Mouse (Mus musculus): ENCODE data around the gene Nfkbiz.

The Nfkbiz gene

GRCm38 (mm10) chr16:55832040-55832439 is 6.7 kb downstream of the Nfkbiz start:
- 95% methylated on average over 6 of the region's 6 CpGs for WGBS

DNA sequence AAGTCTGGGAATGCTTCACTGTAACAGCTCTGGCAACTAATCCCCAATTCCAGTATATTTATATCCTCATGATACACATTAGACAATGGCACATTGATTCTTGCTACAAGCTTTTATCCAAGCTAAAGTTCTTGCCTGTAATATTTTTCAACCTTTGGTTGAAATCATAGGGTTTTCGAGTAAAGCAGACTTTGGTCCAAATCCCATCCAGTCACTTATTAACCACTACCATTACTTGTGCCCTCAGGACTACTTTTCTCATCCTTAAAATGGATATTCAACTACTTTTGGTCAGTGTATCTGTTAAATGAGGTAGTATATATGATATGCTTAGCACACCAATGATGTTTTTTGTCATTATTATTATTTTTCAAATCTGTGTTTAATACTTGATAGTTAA is 7.2 kb downstream of the Nfkbiz start:
- WGBS: 93% methylated on average over 1 of the region's 1 CpGs

DNA sequence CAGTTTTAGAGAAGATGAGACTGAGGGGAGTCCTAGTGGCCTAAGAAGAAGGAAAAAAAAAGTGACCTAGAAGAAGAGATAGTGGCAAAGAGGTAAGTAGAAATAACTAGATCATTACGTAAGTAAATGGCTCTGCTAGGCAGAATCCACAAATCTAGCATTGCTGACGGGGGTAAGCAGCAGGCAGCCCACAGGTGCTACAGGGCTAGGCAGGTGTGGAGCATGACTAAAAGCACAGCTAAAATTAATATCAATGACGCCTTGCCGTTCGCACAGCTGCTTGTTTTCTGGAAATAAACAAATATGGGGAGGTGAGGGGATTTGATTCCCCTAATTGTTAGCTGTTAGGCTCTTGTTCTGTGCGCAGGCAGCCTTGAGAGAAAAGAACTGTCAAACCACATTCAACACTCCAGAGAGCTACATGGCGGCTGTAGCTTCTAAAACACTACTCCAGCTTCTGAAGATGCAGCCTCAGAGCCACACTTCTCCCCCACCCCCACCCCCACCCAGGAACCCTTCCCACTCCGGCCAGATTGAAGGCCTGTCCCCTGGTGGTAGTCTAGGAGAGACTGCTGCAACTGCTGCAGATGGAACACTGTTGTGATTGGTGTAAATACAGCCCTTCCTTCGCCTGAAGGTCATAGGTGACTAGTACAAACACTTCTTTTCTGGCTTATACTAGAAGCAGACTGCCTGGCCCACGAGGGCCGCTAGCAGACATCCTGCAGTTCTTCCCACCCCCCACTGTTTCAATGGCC is 15.1 kb downstream of the Nfkbiz start:
- 67% methylated on average over 11 of the region's 11 CpGs for WGBS

DNA sequence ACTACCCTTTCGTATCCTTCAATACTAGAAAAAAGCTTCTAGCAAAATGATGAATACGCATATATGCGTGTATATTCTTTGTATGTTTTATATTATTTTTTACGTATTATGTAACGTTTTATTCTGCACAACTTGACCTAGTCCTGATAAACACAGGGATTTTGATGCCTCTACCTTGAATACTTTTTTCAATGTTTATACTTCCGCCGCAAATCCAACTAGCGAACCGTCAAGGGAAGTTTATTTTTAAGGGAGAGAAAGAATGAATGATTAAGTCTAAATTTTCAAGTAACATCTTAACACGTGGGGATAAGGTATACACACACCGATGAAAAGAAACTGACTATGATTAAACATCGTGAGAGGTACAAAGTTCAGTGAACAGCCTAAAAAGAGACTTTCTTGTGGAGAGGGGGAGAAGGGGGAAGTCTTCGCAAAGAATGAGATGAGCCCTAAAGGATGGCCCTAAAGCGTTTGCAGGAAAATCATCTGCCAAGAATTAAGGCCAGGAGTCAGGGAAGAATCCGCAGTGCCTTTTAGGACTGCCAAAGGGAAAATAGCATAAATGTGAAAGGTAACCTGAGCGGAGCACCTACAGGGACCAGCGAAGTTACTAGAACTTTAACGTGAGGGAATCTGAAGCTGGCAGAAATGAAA is 15.8 kb downstream of the Nfkbiz start:
- 64% methylated on average over 18 of the region's 18 CpGs for WGBS

DNA sequence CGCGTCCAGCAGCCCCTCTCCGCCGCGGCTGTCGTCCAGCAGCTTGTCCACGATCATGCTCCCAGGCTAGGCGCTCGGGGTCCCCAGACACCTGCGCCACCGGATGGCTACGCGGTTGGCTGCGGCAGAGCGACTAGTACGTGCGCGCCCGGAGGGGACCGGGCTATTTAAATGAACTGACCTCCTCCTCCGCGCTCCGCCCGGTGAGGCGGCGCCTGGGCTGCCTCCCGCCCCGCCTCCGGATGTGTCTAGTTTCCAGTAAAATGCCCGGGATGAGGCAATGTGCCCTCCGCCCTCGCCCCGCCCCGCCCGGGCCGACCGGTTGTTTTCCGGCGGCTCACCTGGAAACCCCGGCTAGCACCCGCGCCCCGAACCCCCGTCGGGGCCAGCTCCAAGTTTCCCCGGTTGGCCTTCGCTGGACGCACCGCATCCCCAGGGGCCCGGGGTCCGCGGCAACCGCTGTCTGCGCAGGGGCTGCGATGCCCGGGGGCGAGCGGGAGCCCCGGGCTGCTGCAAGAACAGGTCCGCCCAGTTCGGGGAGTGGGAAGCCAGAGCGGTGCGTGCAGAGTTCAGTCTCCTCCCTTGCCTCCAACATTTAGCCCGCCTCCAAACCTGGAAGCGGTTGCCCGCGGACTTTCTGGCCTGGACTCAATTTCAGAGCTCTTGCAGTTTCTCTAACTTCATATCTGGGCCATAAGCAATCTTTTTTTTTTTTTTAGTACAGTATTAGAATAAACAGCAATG is 16.5 kb downstream of the Nfkbiz start:
- under 1% methylated on average over 67 of the region's 67 CpGs for WGBS

GRCm38 (mm10) chr16:55821571-55821981 is 17.1 kb downstream of the Nfkbiz start:
- under 1% methylated on average over 40 of the region's 40 CpGs for whole genome bisulfite sequencing

GRCm38 (mm10) chr16:55820916-55821570 is 17.7 kb downstream of the Nfkbiz start:
- 11% methylated on average over 20 of the region's 20 CpGs for WGBS

GRCm38 (mm10) chr16:55820161-55820915 is 18.4 kb downstream of the Nfkbiz start:
- 41% methylated on average over 13 of the region's 13 CpGs for WGBS

- WGBS: 48% methylated on average over 15 of the region's 15 CpGs
These were observed 19.4 kb downstream of the Nfkbiz start for GRCm38 (mm10) chr16:55819186-55819861.

- WGBS: 93% methylated on average over 28 of the region's 28 CpGs
These were observed 20.8 kb downstream of the Nfkbiz start for GRCm38 (mm10) chr16:55817717-55818515.

- WGBS: 96% methylated on average over 13 of the region's 13 CpGs
These were observed 22.3 kb downstream of the Nfkbiz start for GRCm38 (mm10) chr16:55816202-55816941.

- 89% methylated on average over 14 of the region's 14 CpGs for WGBS
These were observed 23.2 kb downstream of the Nfkbiz start for GRCm38 (mm10) chr16:55815466-55815865.

DNA sequence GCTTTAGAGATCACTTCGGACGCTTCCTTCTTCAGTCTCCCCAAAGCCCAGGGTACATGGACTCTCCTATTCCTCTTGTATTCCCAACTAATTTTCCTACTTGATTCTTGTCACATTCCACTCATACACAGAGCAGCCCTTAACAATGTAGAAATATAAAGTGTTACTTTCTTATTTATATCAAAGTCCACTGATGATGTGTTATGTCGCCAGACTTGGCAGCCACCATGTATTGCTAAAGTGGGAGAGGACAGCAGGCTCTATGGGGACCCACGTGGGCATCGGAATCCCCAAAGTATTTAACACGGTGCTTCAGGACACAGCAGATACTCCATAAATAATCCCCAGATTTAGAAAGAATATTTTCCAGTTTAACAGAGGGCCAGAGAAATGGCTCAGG is 24.0 kb downstream of the Nfkbiz start:
- WGBS: 89% methylated on average over 6 of the region's 6 CpGs

GRCm38 (mm10) chr16:55813916-55814315 is 24.8 kb downstream of the Nfkbiz start:
- WGBS: 79% methylated on average over 15 of the region's 15 CpGs

GRCm38 (mm10) chr16:55811792-55812191 is 26.9 kb downstream of the Nfkbiz start:
- WGBS: 88% methylated on average over 6 of the region's 6 CpGs

- 96% methylated on average over 9 of the region's 9 CpGs for WGBS
These were observed 28.8 kb downstream of the Nfkbiz start for GRCm38 (mm10) chr16:55809779-55810514.

GRCm38 (mm10) chr16:55809345-55809744 is 29.4 kb downstream of the Nfkbiz start:
- WGBS: 97% methylated on average over 6 of the region's 6 CpGs

DNA sequence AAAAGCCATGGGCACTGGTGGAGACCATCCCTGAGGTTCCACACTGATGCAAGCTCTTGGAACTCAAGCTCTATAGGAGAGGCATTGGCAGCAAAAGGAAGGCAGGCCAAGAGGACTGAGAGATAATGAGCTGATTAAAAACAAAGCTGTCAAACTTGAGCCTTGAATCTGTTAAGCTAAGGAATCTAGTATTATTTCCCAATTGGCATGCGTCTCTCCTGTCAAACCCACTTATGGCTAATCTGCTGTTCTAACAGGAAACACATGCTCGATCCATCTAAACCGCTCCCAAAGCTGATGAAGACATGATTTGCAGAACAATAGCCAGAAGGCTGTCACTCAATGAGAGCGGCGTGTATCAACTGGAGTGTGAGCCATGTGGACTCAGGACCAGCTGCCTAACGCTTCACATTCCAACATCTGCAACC is 31.2 kb downstream of the Nfkbiz start:
- WGBS: 62% methylated on average over 6 of the region's 6 CpGs

Data from cerebral cortex, adult 2 months (tissue).